Mouse (Mus musculus) adrenal gland, adult 8-10 months (tissue): ENCODE measurements around the gene Rtp3. TPM values are rescaled to one million over a fixed set of nuclear protein-coding genes. Genes with fewer than 3 reads are reported as not detected.
A peak's percentile ranks its signal among the peaks of the same experiment; 100 is the strongest.

Experiments
- DNase-seq: peaks from one replicate; pipeline ENCODE4 v3.0.0; 2022
- total RNA-seq, 4 experiments: library from RNA; stranded (reverse); gene quantifications; 2 replicates each; pipeline ENCODE4 v1.2.4; 2022

Gene Rtp3
- 1 to 10 TPM; 2.5 to 4.6 (median 3.9) TPM for total RNA-seq

DNA sequence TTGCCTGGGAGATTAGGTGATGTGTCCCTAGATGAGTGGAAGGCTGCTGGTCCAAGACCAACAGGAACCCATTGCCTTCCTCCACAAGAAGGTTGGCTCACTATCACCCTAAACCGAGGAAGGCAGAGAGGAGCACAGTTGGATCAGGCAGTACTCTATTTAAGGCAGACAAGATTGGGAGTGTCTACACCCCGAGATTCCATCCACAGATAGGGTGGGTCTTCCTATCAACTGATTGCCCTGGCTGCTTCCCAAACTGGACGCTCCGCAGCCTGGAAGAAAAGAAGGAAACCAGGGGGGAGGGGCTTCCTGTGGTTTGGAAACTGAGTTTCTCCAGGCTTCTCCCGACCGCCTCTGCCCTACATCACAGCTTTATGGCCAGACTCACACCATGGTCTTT lies at the start of gene Rtp3:
Gene Rtp3, minus strand, starts transcription at position 380 of the 400 bp plus-strand sequence.
- DNase-seq, result no peak

DNA sequence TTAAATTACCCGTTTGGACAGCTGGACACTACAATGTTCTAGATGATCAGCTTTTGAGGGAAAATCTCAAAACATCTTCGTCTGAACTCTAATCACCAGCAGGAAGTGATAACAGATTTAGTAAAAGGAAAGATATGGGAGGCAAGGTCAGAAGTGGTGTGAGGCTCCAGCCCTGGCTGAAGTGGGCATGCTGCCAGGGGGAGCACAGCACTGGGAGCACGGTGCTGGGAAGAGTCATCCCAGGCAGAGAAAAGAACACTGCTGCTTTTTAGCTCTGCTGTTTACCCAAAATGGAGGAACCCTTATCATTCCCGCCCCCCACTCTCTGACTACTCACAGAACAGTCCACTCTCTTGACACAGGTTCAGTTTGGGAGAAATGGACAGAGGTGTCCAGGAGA lies 49.6 kb upstream of the Rtp3 start:
- DNase-seq, result no peak

DNA sequence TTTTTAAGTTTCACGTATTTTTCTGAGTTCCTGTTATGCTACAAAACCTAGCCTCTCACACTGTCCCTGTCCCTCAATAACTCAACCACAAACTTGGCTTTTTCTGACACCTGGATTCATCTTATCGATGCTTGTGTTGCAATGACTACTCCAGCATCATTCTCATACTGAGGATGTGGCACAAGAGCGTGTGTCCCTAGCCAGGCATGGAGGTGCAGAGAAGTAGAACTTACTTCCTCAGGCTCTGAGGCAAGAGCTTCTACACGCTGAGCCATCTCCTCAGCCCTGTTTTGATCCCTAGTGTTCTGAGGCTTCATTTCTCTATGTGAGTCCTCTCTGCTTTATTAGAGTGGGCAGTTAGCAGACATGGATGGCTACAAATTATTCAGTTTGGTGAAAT lies 43.3 kb upstream of the Rtp3 start:
- DNase-seq, result no peak

DNA sequence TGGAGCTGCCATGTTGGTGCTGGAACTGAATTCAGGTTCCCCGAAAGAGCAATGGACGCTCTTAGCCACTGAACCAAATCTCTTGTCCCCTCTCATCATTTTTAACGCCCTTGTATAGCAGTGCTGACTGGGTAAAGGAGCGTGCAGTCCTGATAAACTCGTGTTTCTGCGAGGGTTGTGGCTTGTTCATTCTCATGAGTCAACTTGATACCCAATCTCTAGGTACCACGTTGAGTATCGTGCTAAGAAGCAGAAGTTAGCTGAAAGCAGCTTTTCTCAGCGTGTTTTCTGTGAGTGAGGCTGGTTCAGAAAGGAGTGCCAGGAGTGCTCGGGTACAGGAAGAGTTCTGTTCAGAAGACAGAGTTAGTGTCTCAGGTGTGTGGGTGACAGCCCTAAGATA lies 36.4 kb upstream of the Rtp3 start:
- DNase-seq, result no peak

DNA sequence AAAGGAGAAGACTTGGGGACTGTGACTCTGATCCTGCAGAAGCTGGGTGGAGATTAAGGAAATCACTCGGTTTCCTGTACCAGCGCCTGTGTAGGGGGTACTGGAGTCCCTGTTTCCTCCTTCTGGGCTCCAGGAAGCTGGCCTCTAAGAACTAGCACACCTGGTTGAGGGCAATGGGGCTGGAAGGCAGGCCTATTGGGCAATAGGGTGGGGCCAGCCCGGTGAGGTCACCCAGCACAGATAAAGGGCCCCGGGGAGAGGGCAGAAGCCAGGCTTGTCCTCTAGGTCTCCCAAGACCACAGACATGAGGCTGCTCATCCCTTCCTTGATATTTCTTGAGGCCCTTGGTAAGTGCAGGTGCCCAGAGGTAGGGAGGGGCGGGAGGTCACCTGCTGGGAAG lies 28.6 kb upstream of the Rtp3 start, which contains the start of gene Ltf:
Gene Ltf, plus strand, starts transcription at position 250 of the 400 bp plus-strand sequence.
- DNase-seq, result no peak

DNA sequence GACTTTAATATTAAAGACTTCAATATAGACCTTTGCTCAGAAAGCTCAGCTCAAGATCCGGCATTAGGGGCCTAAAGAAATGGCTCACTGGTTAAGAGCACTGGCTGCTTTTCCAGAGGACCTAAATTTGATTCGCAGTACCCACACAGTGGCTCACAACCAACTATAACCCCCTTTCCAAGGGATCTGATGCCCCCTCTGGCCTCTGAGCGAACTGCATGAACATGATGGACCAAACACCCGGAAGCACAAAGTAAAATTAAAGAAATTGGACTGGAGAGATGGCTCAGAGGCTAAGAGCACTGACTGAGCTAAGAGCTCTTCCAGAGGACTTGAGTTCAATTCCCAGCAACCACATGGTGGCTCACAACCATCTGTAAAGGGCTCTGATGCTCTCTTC lies 25.3 kb upstream of the Rtp3 start:
- DNase-seq, result no peak

DNA sequence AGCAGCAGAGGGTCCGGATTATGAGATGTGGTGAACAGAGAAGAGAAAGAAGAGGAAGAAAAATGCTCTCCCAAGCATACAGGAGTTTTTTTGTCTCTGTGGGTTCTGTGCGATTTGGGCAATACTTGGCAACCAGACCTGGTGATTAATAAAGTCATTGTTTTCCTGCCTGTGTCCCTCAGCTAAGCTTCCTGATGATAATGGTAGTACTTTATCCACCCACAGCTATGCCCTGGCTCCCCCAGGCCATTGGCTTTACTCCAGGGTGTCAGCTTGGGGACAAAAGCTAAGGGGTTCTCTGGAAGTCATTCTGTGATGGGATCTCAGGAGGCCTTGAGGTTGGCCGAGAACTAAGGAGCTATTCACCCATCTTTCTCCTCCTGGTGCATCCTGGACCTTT lies 21.7 kb upstream of the Rtp3 start:
- no peak for DNase-seq

DNA sequence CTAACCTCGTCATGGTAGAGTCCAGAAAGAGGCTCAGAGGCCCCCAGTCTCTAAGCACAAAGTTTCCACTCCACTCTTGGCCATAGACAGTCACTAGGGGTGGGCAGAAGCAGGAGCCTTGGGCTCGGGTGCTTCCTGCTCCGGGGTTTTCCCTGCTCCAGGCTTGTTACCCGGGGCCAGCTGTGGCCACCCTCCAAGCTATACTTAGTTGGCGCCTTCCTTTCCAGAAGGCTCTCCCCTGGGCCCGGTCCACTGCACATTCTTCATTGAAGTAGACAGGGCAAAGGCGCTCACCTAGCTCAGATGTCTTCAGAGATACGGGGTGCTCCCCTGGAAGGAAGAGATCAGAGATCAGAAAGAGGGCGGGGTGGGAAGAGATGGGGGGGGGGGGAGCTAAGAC lies 21.2 kb upstream of the Rtp3 start:
- DNase-seq, result peak; percentile 37

DNA sequence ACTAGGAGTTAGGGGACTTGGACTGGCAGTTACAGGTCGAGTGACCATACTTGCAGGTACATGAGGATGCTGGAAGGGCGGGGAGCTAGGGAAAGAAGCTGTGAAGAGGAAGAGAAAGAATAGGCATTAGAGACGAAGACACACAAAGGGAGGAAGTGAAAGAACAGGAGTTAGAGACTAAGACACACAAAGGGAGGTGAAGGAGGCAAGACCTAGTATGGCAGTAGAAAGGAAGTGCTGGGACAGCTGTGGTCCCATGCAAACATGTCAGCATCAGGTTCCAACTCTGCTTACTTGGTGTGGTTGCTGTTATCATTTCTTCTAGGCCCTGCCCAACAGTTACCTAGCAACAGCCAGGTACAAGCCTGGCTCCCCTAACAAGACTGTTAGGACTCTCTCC lies 19.4 kb upstream of the Rtp3 start:
- no peak for DNase-seq

DNA sequence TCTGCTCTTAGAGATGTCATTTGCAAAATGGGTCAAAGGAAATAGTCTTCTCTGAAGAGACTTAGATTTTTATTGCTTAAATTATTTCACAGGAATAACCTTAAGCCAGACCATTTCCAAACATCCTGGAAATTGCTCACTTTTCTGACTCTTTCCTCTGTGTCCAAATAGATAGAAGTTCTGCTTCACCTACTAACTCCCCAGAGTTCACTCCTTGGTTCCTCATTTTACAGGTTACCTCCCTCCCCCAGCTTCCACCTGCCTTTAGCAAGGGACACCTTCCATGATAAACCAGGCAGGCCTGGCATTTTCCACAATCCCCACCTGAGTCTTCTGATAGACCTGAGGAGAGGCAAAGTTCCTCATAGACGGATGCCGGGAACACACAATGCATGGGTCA lies 16.2 kb upstream of the Rtp3 start:
- no peak for DNase-seq

DNA sequence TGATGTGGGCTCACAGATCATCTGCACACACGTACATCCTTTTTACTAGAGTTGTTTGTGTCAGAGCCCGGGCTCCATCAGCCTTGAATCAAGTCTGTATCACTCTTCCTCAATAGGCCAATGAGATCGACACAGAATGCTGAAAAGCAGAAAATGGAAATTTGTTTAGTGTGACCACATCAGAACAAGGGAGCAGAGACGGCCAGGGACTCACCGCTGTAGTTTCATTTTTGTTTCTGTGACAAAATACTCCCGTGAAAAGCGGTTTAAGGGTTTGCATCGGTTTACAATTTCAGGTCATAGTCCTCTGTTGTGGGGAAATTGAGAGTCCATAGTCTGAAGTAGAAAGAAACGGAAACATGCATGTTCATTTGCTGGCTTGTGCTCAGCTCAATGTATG lies 12.9 kb upstream of the Rtp3 start:
- DNase-seq, result no peak

DNA sequence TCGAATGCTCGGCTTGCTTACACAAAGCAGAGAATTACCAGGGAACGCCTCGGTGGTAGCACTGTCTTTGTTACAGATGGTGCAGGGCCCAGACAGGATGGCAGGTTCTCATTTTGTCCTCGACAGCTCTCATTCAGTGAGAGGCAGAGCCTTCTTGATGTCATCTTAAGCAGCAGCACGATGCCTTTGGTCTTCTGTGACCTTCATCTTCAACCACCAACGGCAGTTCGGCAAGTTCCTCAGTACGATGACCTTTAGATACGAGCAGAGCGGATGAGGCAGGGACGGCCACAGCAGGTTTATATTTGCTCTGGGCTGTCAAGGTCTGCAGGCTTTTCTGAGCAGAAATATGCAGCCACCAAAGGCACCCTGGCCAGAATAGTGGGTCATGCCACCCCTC lies 11.2 kb upstream of the Rtp3 start:
- no peak for DNase-seq

DNA sequence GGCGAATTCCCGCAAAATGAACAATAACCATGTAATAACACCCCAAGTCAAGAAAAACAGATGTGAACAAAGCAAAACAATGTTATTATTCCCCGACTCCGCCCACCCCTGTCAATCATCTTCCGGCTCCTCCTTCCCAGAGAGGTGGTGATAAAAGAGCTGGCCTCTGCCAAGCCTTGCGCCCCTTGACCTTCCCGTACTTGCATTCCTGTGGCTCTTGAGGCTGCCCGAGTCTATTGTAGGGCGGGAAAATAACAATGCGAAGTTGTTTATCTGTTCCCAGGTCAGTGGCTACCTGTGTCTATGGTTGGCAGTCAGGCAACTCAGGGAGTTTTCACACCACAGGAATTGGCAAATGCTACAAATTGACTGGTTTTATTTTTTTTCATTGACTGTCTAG lies 9.5 kb upstream of the Rtp3 start:
- DNase-seq, result peak; percentile 34

DNA sequence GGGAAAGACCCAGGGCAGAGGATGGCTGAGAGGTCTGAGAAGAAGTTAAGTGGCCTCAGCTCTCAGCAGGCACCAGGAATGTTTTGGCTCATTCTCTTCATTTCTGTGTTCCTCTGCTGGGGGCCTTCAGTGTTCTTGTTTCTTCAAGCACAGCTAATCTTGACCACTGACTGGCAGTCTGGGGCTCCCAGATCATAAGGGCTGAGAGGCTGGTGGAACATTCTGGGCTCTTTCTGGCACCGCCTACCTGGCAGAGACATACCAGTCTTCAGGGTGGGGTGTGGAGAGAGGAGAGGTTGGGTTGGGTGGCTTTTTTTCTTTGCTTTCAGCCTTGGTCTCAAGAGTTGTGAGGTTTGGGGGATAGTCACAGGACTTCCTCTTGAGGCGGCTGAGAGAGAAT lies 8.7 kb upstream of the Rtp3 start:
- no peak for DNase-seq

DNA sequence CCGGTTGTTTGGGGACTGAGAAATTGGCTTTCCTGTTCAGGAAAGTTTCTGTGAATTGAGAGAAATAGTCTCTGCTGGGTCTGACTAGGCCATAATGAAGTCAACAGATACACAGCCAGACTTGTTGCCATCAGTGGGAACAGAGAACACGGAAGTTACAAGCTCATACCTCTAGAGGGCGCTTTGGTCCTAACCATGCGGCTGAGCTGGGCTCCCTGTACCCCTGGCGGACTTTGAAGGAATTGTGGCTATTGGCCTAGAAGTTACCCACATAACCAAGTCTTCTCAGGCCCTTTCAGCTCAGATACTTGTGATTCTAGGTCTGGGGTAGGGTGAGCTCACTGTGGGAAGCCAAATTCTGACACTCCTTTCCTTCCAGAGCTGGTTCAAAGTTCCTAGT lies 6.9 kb upstream of the Rtp3 start:
- DNase-seq, result peak; percentile 63

DNA sequence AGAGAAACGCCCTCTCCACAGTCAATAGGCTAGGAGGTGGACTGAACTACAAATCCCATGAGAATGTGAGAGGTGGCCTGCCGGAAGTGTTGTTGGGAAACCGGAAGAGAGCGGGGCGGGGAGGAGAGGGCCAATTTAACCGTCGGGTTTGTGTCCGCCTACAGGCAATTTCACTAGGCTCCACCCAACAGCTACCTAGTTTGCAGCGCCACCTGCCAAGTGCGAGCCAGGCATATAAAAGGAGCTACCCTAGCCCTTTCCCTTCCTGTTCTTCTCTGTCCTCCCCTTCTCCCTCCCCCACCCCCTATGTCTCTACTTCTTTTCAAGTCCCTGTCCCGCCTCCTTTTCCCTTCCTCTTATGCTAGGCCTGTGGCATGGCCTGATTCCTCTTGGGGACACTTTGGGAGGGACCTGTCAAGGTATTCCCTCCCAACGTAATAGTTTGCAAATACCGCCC lies 4.4 kb upstream of the Rtp3 start:
- DNase-seq, result peak; percentile 74

DNA sequence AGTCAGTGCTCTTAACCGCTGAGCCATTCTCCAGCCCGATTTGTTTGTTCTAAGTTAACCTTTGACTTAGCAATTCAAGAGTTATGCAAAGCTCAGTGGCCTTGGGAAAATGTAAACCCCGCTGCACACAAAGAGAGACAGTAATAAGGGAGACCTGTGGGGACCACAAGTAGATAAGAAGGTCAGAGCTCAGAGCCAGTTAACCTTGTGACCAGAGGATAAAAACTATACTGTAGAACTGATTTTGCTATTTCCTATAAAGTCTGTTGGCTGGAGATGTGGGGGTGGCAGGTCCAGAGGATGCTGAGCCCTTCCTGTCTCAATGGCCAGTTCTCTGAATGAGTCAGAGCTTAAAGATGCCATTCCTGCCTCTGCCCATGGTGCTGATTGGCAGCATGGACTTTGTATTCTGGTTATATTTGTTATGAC lies 2.9 kb upstream of the Rtp3 start:
- DNase-seq, result no peak

DNA sequence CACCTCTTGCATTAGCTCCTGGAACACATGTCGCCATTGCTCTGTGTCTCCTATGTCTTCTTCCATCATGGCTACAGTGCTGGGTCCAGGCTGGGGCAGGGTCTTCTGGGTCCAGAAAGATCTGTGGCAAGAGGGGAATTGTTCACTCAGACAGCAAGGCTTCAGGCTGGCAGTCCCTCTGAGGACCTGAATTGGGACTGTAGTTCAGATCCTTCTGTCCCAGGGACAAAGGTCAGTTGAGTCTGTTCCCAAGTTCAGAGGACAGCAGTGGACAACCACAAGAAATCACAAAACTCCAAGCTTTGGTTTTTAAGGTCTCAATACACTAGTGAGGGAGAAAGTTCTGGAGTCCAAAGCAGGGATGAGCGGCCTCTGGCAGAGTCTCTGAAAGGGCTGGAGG lies 840 bp downstream of the Rtp3 start:
- DNase-seq, result no peak

DNA sequence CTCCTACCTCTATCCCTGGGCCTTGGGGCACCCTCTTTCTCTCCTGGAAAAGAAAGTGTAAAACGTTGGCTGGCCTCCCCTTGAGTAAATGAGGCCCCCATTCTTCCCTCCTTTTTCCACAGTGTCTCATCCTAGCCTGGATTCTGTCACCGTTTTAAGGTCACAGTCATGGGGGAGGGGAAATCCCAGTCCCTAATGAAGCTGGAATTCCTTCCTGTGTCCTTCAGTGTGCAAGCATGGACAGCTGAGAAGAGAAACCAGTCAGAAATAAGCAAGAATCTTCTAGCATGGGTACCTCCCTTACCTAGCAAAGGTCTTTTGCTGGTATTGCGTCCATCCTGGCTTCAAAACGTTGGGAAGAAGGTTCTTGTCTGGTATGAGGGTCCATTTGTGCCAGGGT lies 1.2 kb downstream of the Rtp3 start:
- DNase-seq, result no peak

DNA sequence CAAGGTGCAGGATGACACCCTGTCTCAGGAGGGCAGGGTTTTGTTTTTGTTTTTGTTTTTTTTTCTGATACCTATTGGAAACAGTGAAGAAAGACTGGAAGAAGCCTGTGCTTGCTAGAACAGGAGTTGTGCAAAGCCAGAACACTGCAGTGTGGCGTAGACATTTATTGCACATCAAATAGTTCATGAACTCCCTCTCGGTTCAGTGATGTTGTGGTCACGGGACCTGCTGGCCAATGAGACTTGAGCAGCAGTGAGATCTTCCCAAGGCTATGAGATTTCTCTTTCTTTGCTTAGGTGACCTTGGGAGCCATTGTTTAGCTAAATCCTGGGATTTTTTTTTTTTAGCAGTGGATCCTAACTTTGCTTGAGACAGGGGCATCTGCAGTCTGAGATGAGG lies 2.3 kb downstream of the Rtp3 start:
- no peak for DNase-seq

DNA sequence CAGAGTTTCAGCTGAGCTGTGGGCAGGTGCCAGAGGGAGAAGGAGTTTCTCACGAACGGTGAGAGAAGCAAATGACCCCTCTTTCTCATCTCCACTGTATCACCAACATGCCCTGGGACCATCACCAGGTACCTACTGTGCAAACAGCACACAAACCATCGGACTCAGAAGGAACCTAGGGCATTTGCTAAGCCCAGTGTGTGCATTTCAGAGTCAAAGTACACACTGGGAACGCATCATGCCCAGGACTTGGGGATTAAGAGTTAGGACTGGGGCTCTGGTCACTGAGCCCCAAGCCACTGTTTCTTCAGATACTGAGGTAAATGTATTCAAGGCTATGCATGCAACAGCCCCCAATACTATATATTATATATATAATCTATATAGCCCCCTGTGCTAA lies 3.1 kb downstream of the Rtp3 start:
- DNase-seq, result no peak

DNA sequence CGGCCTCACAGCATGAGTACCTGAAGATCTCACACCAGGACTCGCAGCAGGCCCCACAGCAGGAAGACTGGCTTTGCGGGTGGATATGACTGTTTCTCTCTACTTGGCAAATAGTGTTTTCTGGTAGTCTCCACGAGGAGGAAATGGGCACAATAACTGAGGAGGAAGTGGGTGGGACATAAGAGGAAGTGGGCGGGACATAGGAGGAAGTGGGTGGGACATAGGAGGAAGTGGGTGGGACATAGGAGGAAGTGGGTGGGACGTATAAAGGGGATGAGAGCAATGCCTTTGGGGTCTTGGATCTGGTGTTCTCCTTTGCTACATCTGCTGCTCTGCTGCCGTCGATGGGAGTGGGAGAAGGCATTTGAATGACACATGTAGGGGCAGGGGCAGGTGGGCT lies 4.4 kb downstream of the Rtp3 start:
- no peak for DNase-seq

DNA sequence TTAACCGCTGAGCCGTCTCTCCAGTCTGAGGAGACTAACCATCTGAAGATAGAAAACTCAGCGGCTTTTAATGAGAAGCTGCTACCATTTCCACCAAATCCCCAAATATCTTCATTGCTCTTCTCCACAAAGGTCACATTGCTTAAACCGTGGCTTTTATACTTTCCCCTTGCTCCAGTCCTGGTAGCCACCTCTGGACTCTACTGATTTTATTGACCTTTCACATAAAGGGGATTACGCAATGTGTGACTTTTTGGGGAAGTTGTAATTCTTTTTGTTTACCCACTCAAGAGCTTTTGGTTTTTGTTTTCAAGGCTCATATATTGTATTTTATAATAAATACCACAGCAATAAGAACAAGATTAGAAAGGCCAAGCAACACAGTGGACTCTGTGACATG lies 4.8 kb downstream of the Rtp3 start:
- no peak for DNase-seq

DNA sequence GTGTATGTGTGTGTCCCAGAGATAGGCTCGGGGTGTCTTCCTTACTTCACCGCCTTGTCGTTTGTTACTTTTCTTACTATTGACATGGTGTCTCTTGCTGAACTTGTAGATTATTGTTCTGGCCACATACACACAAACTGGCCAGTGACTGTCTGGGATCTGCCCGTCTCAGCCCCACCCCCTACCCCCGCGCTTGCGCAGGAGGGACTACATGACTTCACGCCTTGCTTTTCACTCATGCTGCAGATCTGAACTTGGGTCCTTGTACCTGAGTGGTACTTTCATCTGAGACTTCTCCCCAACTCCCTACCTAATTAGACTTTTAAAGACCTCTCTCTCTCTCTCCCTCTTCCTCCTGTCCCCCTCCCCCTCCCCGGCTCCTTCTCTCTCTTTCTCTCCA lies 6.3 kb downstream of the Rtp3 start:
- no peak for DNase-seq

DNA sequence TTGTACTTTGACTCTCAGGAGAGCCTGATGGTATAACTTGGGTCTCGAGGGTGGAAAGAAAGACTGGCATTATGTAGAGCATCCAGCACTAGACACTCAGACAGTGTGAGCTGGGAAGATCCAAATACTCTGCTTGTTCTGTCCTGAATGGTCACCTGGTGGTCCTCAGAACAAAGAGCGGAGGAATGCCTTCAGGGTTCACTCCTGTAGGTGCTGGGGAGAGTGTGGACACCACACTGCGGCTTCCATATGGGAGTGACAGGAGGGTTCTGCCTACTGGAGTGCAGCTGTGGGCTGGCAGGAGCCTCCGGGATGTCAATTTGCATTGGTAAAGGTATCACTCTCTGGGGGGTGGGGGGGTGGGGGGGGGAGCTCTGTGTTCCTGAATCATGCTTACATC lies 8.0 kb downstream of the Rtp3 start:
- DNase-seq, result no peak

DNA sequence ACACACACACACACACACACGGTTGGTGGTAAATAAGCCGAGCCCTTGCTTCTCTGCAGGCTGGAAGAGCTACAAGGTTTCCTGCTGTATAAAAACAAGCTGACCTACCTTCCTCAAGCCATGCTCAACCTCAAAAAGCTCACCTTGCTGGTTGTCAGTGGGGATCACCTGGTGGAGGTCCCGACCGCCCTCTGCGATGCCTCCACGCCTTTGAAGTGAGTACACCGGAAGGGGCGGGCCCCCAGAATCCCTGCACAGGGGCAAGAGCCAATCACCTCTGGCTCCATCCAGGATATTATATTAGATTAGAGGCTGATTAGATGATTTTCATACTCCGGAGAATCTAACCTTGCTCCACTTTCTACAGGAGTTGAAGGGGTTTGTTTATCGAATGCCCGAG lies 11.0 kb downstream of the Rtp3 start:
- no peak for DNase-seq
